8 mouse cellular contexts compared by ENCODE assay signal in the genomic region with DNA sequence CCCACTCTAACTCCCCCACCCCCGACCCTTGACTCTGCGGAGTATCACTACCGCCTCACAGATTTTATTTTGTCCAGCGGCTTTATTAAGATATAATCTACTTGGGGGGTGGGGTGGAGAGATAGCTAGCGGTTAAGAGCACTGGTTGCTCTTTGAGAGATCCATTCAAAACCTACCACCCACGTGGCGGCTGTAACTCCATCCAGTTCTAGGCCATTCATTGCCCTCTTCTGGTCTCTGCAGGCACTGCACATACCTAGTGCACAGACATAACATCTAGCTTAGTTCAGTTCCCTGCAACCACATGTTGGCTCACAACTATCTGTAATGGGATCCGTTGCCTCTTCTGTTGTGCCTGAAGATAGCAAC. TPM values are rescaled to one million over a fixed set of nuclear protein-coding genes. Genes with fewer than 3 reads are reported as not detected.
DNase-seq lines count a peak whose midpoint lies in the region; ATAC-seq and TF ChIP-seq lines count a peak whose summit lies in the region.

No protein-coding gene starts in this region.

- 6% methylated on average over 8 of the region's 8 CpGs for WGBS in forebrain, embryonic 15.5 days
- 5% methylated on average over 8 of the region's 8 CpGs for WGBS in hindbrain, embryonic 10.5 days

- peaks cover 9% of the 10 kb centered on the region for H3K4me1 ChIP-seq in forebrain, embryonic 15.5 days
- peaks cover 14% of the 10 kb centered on the region for H3K4me1 ChIP-seq in hindbrain, embryonic 10.5 days (replicated peaks)

- H3K27ac ChIP-seq in left cerebral cortex, adult 2 months, result no peak overlapping the region
- H3K27ac ChIP-seq in forebrain, embryonic 15.5 days (replicated peaks), result no peak overlapping the region
- H3K27ac ChIP-seq in hindbrain, embryonic 10.5 days, result peak overlapping the region; percentile 64; the same call in 1 of the 2 replicates
- no peak overlapping the region for H3K27ac ChIP-seq in layer of hippocampus, adult 2 months

- intact Hi-C loops in left cerebral cortex, adult 2 months (cut with DNase I), result loop anchor here (1.0 kb wide), 1 partner anchor 153 kb away; no protein-coding TSS in a partner anchor

- peak; percentile 76 for ATAC-seq in forebrain, embryonic 15.5 days (replicated peaks)

- H3K4me2 ChIP-seq in forebrain, embryonic 15.5 days (replicated peaks), result peak overlapping the region; percentile 28

- H3K36me3 ChIP-seq in forebrain, embryonic 15.5 days, result peaks cover 17% of the 10 kb centered on the region
- H3K36me3 ChIP-seq in hindbrain, embryonic 10.5 days, result peaks cover 19% of the 10 kb centered on the region

- H3K27me3 ChIP-seq in forebrain, embryonic 15.5 days, result 0 out of 2 replicates have a peak, but pooled peaks cover 3% of the 10 kb centered on the region
- peaks cover 20% of the 10 kb centered on the region for H3K27me3 ChIP-seq in hindbrain, embryonic 10.5 days (ENCODE audit: insufficient read depth, poor library complexity, severe bottlenecking)

- H3K4me3 ChIP-seq in left cerebral cortex, adult 2 months, result no peak overlapping the region
- peak overlapping the region; percentile 20; the same call in 1 of the 2 replicates for H3K4me3 ChIP-seq in forebrain, embryonic 15.5 days
- peak overlapping the region; percentile 26 for H3K4me3 ChIP-seq in hindbrain, embryonic 10.5 days
- no peak overlapping the region for H3K4me3 ChIP-seq in layer of hippocampus, adult 2 months

- H3K9me3 ChIP-seq in forebrain, embryonic 15.5 days, result no peaks in the 10 kb centered on the region
- H3K9me3 ChIP-seq in hindbrain, embryonic 10.5 days, result no peaks in the 10 kb centered on the region

- H3K9ac ChIP-seq in forebrain, embryonic 15.5 days (replicated peaks), result no peak overlapping the region

- TF ChIP-seq CTCF in left cerebral cortex, adult 2 months (IDR thresholded peaks at IDR 0.05), result peak; percentile 66
- TF ChIP-seq CTCF in layer of hippocampus, adult 2 months (conservative IDR thresholded peaks at IDR 0.05), result peak; percentile 83

- DNase-seq in left cerebral cortex, adult 2 months (ENCODE audit: extremely low spot score in 1 of 2, low spot score in 2 of 2), result peak in 1 of 2 experiments; percentile 54
- DNase-seq in left cerebral cortex, adult 8-10 months (ENCODE audit: low spot score in 2 of 2), result no peak
- peak; percentile 41 for DNase-seq in c-Kit-positive CD71-negative TER-119-negative erythroid progenitor cells, embryonic 14.5 days (ENCODE audit: low read depth)
- peak; percentile 83 for DNase-seq in hindbrain, embryonic 10.5 days (ENCODE audit: low spot score)
- DNase-seq in layer of hippocampus, adult 2 months (ENCODE audit: low spot score in 2 of 2), result peak in 1 of 2 experiments; percentile 58
- peak; percentile 73 for DNase-seq in lung, postnatal 25 days (ENCODE audit: low spot score)
- peak; percentile 57 for DNase-seq in retina, postnatal 7 days (ENCODE audit: low read depth, low spot score)

RNA-seq across cellular contexts. Expression of a gene that starts 27.4 kb away (rescaled TPM):
- 100 to 1,000 TPM; 117 to 135 TPM for total RNA-seq in left cerebral cortex, adult 2 months (2021)
- total RNA-seq in left cerebral cortex, adult 8-10 months (2022), result 10 to 100 TPM; 89.4 to 99.0 (median 95.1) TPM
- polyA plus RNA-seq in forebrain, embryonic 15.5 days (2015; fragmentation: Nextera tagmentation; extraction: Ambion mirVana), result 47.2 and 49.0 TPM in 2 replicates
- 28.9 and 53.1 TPM in 2 replicates for polyA plus RNA-seq in hindbrain, embryonic 10.5 days (2016; fragmentation: Nextera tagmentation; extraction: Ambion mirVana)
- total RNA-seq in layer of hippocampus, adult 2 months (2021), result 100 to 1,000 TPM; 135 to 148 TPM

RNA-seq across cellular contexts. Expression of a gene that starts 51.8 kb away (rescaled TPM):
- total RNA-seq in left cerebral cortex, adult 2 months (2021), result 10 to 100 TPM; 48.1 to 51.2 TPM
- total RNA-seq in left cerebral cortex, adult 8-10 months (2022), result 10 to 100 TPM; 41.9 to 51.1 (median 44.6) TPM
- polyA plus RNA-seq in forebrain, embryonic 15.5 days (2015; fragmentation: Nextera tagmentation; extraction: Ambion mirVana), result 13.3 and 15.0 TPM in 2 replicates
- 5.8 and 7.5 TPM in 2 replicates for polyA plus RNA-seq in hindbrain, embryonic 10.5 days (2016; fragmentation: Nextera tagmentation; extraction: Ambion mirVana)
- total RNA-seq in layer of hippocampus, adult 2 months (2021), result 10 to 100 TPM; 54.5 to 54.8 TPM

RNA-seq across cellular contexts. Expression of a gene that starts 52.9 kb away (rescaled TPM):
- 10 to 100 TPM; 35.4 to 36.2 TPM for total RNA-seq in left cerebral cortex, adult 2 months (2021)
- total RNA-seq in left cerebral cortex, adult 8-10 months (2022), result 10 to 100 TPM; 29.8 to 38.9 (median 32.2) TPM
- polyA plus RNA-seq in forebrain, embryonic 15.5 days (2015; fragmentation: Nextera tagmentation; extraction: Ambion mirVana), result 26.1 and 27.8 TPM in 2 replicates
- polyA plus RNA-seq in hindbrain, embryonic 10.5 days (2016; fragmentation: Nextera tagmentation; extraction: Ambion mirVana), result 22.4 and 27.2 TPM in 2 replicates
- 10 to 100 TPM; 36.1 to 37.9 TPM for total RNA-seq in layer of hippocampus, adult 2 months (2021)

RNA-seq across cellular contexts. Expression of a gene that starts 57.2 kb away (rescaled TPM):
- 10 to 100 TPM; 11.7 to 12.6 TPM for total RNA-seq in left cerebral cortex, adult 2 months (2021)
- 10 to 100 TPM in 3 of 4 experiments, 1 to 10 TPM in 1; 9.9 to 11.3 (median 10.3) TPM for total RNA-seq in left cerebral cortex, adult 8-10 months (2022)
- polyA plus RNA-seq in forebrain, embryonic 15.5 days (2015; fragmentation: Nextera tagmentation; extraction: Ambion mirVana), result 6.8 and 7.1 TPM in 2 replicates
- polyA plus RNA-seq in hindbrain, embryonic 10.5 days (2016; fragmentation: Nextera tagmentation; extraction: Ambion mirVana), result 5.6 and 6.8 TPM in 2 replicates
- 1 to 10 TPM; 8.5 to 9.1 TPM for total RNA-seq in layer of hippocampus, adult 2 months (2021)

Comparison
In these comparisons a context has a peak if more than half of its experiments do, and no peak if none do; other contexts are left out.
1. DNase-seq: peak in c-Kit-positive CD71-negative TER-119-negative erythroid progenitor cells, embryonic 14.5 days (single experiment), hindbrain, embryonic 10.5 days (single experiment), lung, postnatal 25 days (single experiment) and retina, postnatal 7 days (single experiment); none in left cerebral cortex, adult 8-10 months (0 of 2).
2. H3K4me3 ChIP-seq: peak in forebrain, embryonic 15.5 days (single experiment) and hindbrain, embryonic 10.5 days (single experiment); none in left cerebral cortex, adult 2 months (single experiment) and layer of hippocampus, adult 2 months (single experiment).